Mouse (Mus musculus) heart, adult 2 months (tissue): Measurements from ENCODE around the gene P4ha2.

Experiments used
- CTCF ChIP-seq: fragments of 200-600 bp; IDR thresholded peaks from 2 replicates; pipeline ENCODE4 v1.8.1; 2022; ENCODE audit warnings: antibody characterized with exemption, mild to moderate bottlenecking, moderate library complexity
- EP300 ChIP-seq: fragments of 200-500 bp; IDR thresholded peaks from 2 replicates; pipeline ENCODE4 v1.6.1; 2011; ENCODE audit warnings: low read depth, low read length, control low read depth; ENCODE audit not compliant: insufficient read depth
- POLR2A ChIP-seq: fragments of 200-500 bp; IDR thresholded peaks from 2 replicates; pipeline ENCODE4 v1.6.1; 2011; ENCODE audit warnings: mild to moderate bottlenecking, low read depth, low read length, control low read depth; ENCODE audit not compliant: insufficient read depth

- TF ChIP-seq CTCF (no peak), POLR2A (no peak), EP300 (no peak)
These were observed 37.0 kb upstream of the P4ha2 start for GRCm38 (mm10) chr11:54062753-54063471.
